Mouse (Mus musculus) ES-Bruce4 (cell line): ENCODE results near the gene Arid2.

Experiments
- CTCF ChIP-seq: IDR thresholded peaks from one replicate; pipeline ENCODE4 v1.8.1; 2011; ENCODE audit warnings: low read depth, low read length
- EP300 ChIP-seq: IDR thresholded peaks from 2 replicates; pipeline ENCODE4 v1.6.1; 2011; ENCODE audit warnings: low read depth, low read length; ENCODE audit not compliant: insufficient read depth
- POLR2A ChIP-seq: IDR thresholded peaks from one replicate; pipeline ENCODE4 v1.8.1; 2011; ENCODE audit warnings: low read length; ENCODE audit not compliant: insufficient read depth

DNA sequence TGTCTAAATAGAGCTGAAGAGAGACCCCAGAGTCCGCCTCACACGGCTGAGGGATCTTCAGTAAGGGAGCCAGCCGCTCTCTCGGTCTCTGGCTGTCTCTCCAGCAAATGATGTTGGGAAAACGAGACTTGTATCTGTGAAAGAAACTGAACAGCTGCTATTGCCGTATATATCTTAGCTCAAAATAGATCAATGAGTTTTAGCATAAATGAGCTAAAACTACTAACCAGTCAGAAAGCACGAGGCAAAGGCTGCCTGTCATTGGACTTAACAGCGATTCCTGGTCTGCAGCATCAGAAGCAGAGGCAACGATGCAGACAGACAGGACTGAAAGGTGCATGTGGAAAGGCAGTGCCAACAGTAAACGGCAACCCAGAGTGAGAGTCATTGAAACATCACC lies 111.0 kb downstream of the Arid2 start:
- TF ChIP-seq POLR2A (no peak), CTCF (no peak), EP300 (no peak)
